Mouse (Mus musculus): ENCODE data around the gene Hexim1.

DNA sequence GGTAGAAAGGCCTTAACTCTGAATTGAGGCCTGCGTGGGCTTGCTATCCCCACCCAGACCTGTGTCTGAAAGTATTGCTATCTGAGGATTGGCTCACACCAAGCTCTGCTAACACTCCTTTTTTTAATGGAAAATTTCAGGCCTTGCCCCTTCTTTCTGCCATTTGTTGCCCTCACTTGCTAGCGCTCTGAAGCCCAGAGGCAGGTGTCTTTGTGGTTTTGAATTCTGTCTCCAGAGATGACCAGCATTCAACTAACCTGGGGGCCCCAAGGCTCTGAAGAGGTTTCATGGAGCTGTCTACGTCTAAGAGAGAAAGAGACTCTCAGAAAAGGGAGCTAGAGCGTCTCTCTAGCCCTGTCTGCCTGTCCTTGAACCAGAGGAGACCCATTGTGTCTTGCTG lies 47.8 kb upstream of the Hexim1 start:
- TF ChIP-seq POLR2A (IDR thresholded peaks at IDR 0.05; ENCODE audit: borderline replicate concordance, insufficient read depth, low read length) (no peak), CTCF (IDR thresholded peaks at IDR 0.05; ENCODE audit: borderline replicate concordance, insufficient read depth, low read depth, low read length) (no peak)

Data from cerebellum, adult 2 months (tissue).